Mouse (Mus musculus) kidney, embryonic 16.5 days (tissue): ENCODE data around the gene E330009J07Rik. TPM values are rescaled to one million over a fixed set of nuclear protein-coding genes. Genes with fewer than 3 reads are reported as not detected.

Experiments used
- ATAC-seq: fragments of 200-750 bp; cut with Nextera tagmentation; 2 replicates; pipeline ENCODE4 v1.8.0; 2017; ENCODE audit warnings: moderate TSS enrichment; ENCODE audit not compliant: low FRiP score, low TSS enrichment
- H3K27ac ChIP-seq: fragments of 300-500 bp; sonication (generic); 2 replicates; pipeline ENCODE4 v1.5.1; 2014; ENCODE audit warnings: low read length
- H3K27me3 ChIP-seq: fragments of 300-500 bp; sonication (generic); 2 replicates; pipeline ENCODE4 v1.6.1; 2014; ENCODE audit warnings: low read length, control low read depth, mixed read lengths; ENCODE audit not compliant: insufficient read depth
- H3K36me3 ChIP-seq: fragments of 300-500 bp; sonication (generic); 2 replicates; pipeline ENCODE4 v1.6.1; 2014; ENCODE audit warnings: low read length, control low read depth, mixed read lengths; ENCODE audit not compliant: insufficient read depth
- H3K4me1 ChIP-seq: fragments of 300-500 bp; sonication (generic); 2 replicates; pipeline ENCODE4 v1.6.1; 2014; ENCODE audit warnings: low read length, control low read depth, mixed read lengths; ENCODE audit not compliant: insufficient read depth
- H3K4me2 ChIP-seq: fragments of 300-500 bp; sonication (generic); replicated peaks from 2 replicates; pipeline ENCODE4 v1.6.1; 2014; ENCODE audit warnings: low read depth, low read length
- H3K4me3 ChIP-seq: fragments of 300-500 bp; sonication (generic); 2 replicates; pipeline ENCODE4 v1.5.1; 2014; ENCODE audit warnings: mild to moderate bottlenecking, low read length
- H3K9ac ChIP-seq: fragments of 300-500 bp; sonication (generic); replicated peaks from 2 replicates; pipeline ENCODE4 v1.6.1; 2014; ENCODE audit warnings: low read length
- H3K9me3 ChIP-seq: fragments of 300-500 bp; sonication (generic); 2 replicates; pipeline ENCODE4 v1.6.1; 2016; ENCODE audit warnings: low read length, control low read depth
- WGBS: fragments of 180-500 bp; shearing (Covaris S2); extraction: QIAGEN DNeasy Blood & Tissue Kit; methylation state at CpG from one replicate; pipeline ENCODE4 v1.1.7; 2014; 5-methylcytosine and 5-hydroxymethylcytosine counted together
- polyA plus RNA-seq: library from polyadenylated mRNA; unstranded; fragments of >200 nt; fragmentation: Nextera tagmentation; extraction: Ambion mirVana; gene quantifications from 2 replicates; pipeline ENCODE4 v1.2.1, GENCODE M21; 2015

E330009J07Rik gene
- polyA plus RNA-seq, 1 experiment from 2014 or later = 10.5 TPM

- peak; percentile 19; the same call in 1 of the 2 replicates for ATAC-seq
- no peak overlapping the region for H3K9ac ChIP-seq
- H3K27me3 ChIP-seq = no peaks in the 10 kb centered on the region
- no peaks in the 10 kb centered on the region for H3K9me3 ChIP-seq
- H3K36me3 ChIP-seq = peaks cover 13% of the 10 kb centered on the region; the same call in 1 of the 2 replicates
- H3K4me1 ChIP-seq = no peaks in the 10 kb centered on the region
- 55% methylated on average over 4 of the region's 4 CpGs for WGBS
- no peak overlapping the region for H3K4me3 ChIP-seq
- 0 out of 2 replicates have a peak overlapping the region, but pooled peaks have one; percentile 3 for H3K27ac ChIP-seq
- H3K4me2 ChIP-seq = no peak overlapping the region
Measured at GRCm38 (mm10) chr6:40381908-40382307, 54.0 kb downstream of the E330009J07Rik start.

- H3K4me2 ChIP-seq = no peak overlapping the region
- H3K4me3 ChIP-seq = no peak overlapping the region
- no peak overlapping the region for H3K9ac ChIP-seq
- H3K9me3 ChIP-seq = no peaks in the 10 kb centered on the region
- H3K4me1 ChIP-seq = no peaks in the 10 kb centered on the region
- WGBS = 83% methylated on average over 3 of the region's 3 CpGs
- H3K27ac ChIP-seq = no peak overlapping the region
- H3K27me3 ChIP-seq = no peaks in the 10 kb centered on the region
- H3K36me3 ChIP-seq = peaks cover 12% of the 10 kb centered on the region; the same call in 1 of the 2 replicates
- ATAC-seq = no peak
Measured at GRCm38 (mm10) chr6:40380181-40380580, 55.8 kb downstream of the E330009J07Rik start.

- no peak overlapping the region for H3K27ac ChIP-seq
- ATAC-seq = no peak
- no peak overlapping the region for H3K9ac ChIP-seq
- peaks cover 3% of the 10 kb centered on the region; the same call in 1 of the 2 replicates for H3K36me3 ChIP-seq
- H3K4me2 ChIP-seq = no peak overlapping the region
- no peaks in the 10 kb centered on the region for H3K4me1 ChIP-seq
- no peaks in the 10 kb centered on the region for H3K27me3 ChIP-seq
- no peaks in the 10 kb centered on the region for H3K9me3 ChIP-seq
- 97% methylated on average over 6 of the region's 6 CpGs for WGBS
- H3K4me3 ChIP-seq = no peak overlapping the region
Measured at GRCm38 (mm10) chr6:40371031-40371430, 64.9 kb downstream of the E330009J07Rik start.

GRCm38 (mm10) chr6:40353360-40353759, 82.6 kb downstream of the E330009J07Rik start:
- H3K4me1 ChIP-seq = no peaks in the 10 kb centered on the region
- H3K27ac ChIP-seq = no peak overlapping the region
- no peak overlapping the region for H3K4me2 ChIP-seq
- H3K9ac ChIP-seq = no peak overlapping the region
- peaks cover 22% of the 10 kb centered on the region for H3K36me3 ChIP-seq
- WGBS = 93% methylated on average over 7 of the region's 7 CpGs
- no peaks in the 10 kb centered on the region for H3K9me3 ChIP-seq
- ATAC-seq = no peak
- no peak overlapping the region for H3K4me3 ChIP-seq
- no peaks in the 10 kb centered on the region for H3K27me3 ChIP-seq

Other genes with a start within 250 kb of the E330009J07Rik start
- gene Agk, start 111.0 kb downstream of the E330009J07Rik start, polyA plus RNA-seq = 47.1 and 49.9 TPM in 2 replicates
- gene Wee2, start 3.0 kb upstream of the E330009J07Rik start, polyA plus RNA-seq = 0.12 TPM in 1 of 2 replicates, not detected in the other
- gene Ssbp1, start 35.2 kb upstream of the E330009J07Rik start, polyA plus RNA-seq = 161 and 169 TPM in 2 replicates
- gene Tas2r137, start 55.1 kb upstream of the E330009J07Rik start, polyA plus RNA-seq = not detected in 2 replicates
- gene Tas2r108, start 57.4 kb upstream of the E330009J07Rik start, polyA plus RNA-seq = not detected in 2 replicates
- not detected in 2 replicates for gene Prss37, start 83.4 kb upstream of the E330009J07Rik start, polyA plus RNA-seq
- 0.16 TPM in 1 of 2 replicates, not detected in the other for gene Olfr461, start 118.9 kb upstream of the E330009J07Rik start, polyA plus RNA-seq
- not detected in 2 replicates for gene Olfr460, start 133.4 kb upstream of the E330009J07Rik start, polyA plus RNA-seq
- gene Clec5a, start 149.7 kb upstream of the E330009J07Rik start, polyA plus RNA-seq = 0.30 and 0.31 TPM in 2 replicates
- not detected in 2 replicates for gene Tas2r138, start 177.2 kb upstream of the E330009J07Rik start, polyA plus RNA-seq
- gene Mgam, start 192.7 kb upstream of the E330009J07Rik start, polyA plus RNA-seq = 0.80 and 1.2 TPM in 2 replicates